Mouse (Mus musculus): ENCODE results near the gene Fnip2.

DNA sequence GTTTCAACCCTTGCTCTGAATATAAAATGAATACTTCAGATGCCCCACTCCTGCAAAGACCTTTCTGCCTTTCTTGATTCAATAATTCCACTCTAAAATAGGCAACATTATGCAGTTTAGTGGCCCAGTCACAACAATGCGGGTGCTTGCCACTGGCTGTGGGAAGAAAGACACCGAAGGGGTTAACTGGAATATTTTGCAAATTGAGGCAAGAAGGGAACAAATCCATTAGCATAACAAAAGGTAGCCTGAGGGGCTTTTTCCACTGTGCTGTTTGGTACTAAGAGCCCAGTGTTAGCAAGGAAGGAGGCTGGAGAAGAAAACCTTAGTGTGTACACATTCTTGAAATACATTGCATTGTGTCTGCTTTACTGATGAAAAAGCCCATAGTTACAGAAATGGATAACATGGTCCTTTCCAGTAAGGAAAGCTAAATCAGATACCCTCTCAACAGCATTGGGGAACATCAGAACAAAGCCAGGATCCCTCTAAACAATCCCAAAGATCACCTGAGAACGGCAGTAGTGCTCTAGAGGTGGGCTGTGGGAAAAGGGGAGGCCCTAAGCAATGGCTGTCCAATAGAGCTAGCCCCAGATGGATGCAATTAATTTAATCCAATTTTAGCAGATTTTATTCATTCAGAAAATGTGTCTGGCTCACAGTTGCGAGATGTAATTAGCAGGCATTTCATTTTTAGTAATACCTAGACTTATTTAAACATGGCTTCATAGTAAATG, 150.5 kb downstream of the Fnip2 start:
- TF ChIP-seq HCFC1 (IDR thresholded peaks at IDR 0.05; ENCODE audit: borderline replicate concordance, insufficient read depth, low read length), result no peak
- no peak for TF ChIP-seq ZC3H11A (IDR thresholded peaks at IDR 0.05; ENCODE audit: borderline replicate concordance, low read depth, low read length)
- no peak for TF ChIP-seq MAFK (IDR thresholded peaks at IDR 0.05; ENCODE audit: insufficient read depth, low read depth, low read length)
- no peak; the same call in 1 of the 2 replicates for TF ChIP-seq CHD2 (IDR thresholded peaks at IDR 0.05; ENCODE audit: low read depth, low read length)
